Mouse (Mus musculus): ENCODE data around the gene Arid5b. TPM values are rescaled to one million over a fixed set of nuclear protein-coding genes. Genes with fewer than 3 reads are reported as not detected.
A peak's percentile ranks its signal among the peaks of the same experiment; 100 is the strongest.

Arid5b gene
- polyA plus RNA-seq, 1 experiment from 2014 or later: 10.7 TPM

GRCm38 (mm10) chr10:68203322-68203721 is 75.2 kb downstream of the Arid5b start:
- no peak for DNase-seq (ENCODE audit: low spot score)

GRCm38 (mm10) chr10:68199440-68199839 is 79.1 kb downstream of the Arid5b start:
- no peak for DNase-seq (ENCODE audit: low spot score)

- no peak for DNase-seq (ENCODE audit: low spot score)
These were observed 82.2 kb downstream of the Arid5b start for GRCm38 (mm10) chr10:68196324-68196723.

- DNase-seq (ENCODE audit: low spot score): no peak
These were observed 85.0 kb downstream of the Arid5b start for GRCm38 (mm10) chr10:68193561-68193960.

- peak; percentile 6 for DNase-seq (ENCODE audit: low spot score)
These were observed 85.7 kb downstream of the Arid5b start for GRCm38 (mm10) chr10:68192824-68193255.

- no peak for DNase-seq (ENCODE audit: low spot score)
These were observed 86.7 kb downstream of the Arid5b start for GRCm38 (mm10) chr10:68191691-68192380.

GRCm38 (mm10) chr10:68191146-68191545 is 87.4 kb downstream of the Arid5b start:
- DNase-seq (ENCODE audit: low spot score): no peak

- DNase-seq (ENCODE audit: low spot score): no peak
These were observed 88.7 kb downstream of the Arid5b start for GRCm38 (mm10) chr10:68189847-68190246.

GRCm38 (mm10) chr10:68183096-68183495 is 95.4 kb downstream of the Arid5b start:
- DNase-seq (ENCODE audit: low spot score): no peak

GRCm38 (mm10) chr10:68182266-68182665 is 96.3 kb downstream of the Arid5b start:
- DNase-seq (ENCODE audit: low spot score): no peak

GRCm38 (mm10) chr10:68181156-68181555 is 97.4 kb downstream of the Arid5b start:
- no peak for DNase-seq (ENCODE audit: low spot score)

GRCm38 (mm10) chr10:68180721-68181120 is 97.8 kb downstream of the Arid5b start:
- no peak for DNase-seq (ENCODE audit: low spot score)

- no peak for DNase-seq (ENCODE audit: low spot score)
These were observed 98.4 kb downstream of the Arid5b start for GRCm38 (mm10) chr10:68180151-68180550.

- no peak for DNase-seq (ENCODE audit: low spot score)
These were observed 98.8 kb downstream of the Arid5b start for GRCm38 (mm10) chr10:68179741-68180140.

- DNase-seq (ENCODE audit: low spot score): no peak
These were observed 99.2 kb downstream of the Arid5b start for GRCm38 (mm10) chr10:68179339-68179738.

- no peak for DNase-seq (ENCODE audit: low spot score)
These were observed 100.6 kb downstream of the Arid5b start for GRCm38 (mm10) chr10:68177697-68178485.

- no peak for DNase-seq (ENCODE audit: low spot score)
These were observed 102.7 kb downstream of the Arid5b start for GRCm38 (mm10) chr10:68175811-68176210.

GRCm38 (mm10) chr10:68173634-68174033 is 104.9 kb downstream of the Arid5b start:
- no peak for DNase-seq (ENCODE audit: low spot score)

- DNase-seq (ENCODE audit: low spot score): no peak
These were observed 105.6 kb downstream of the Arid5b start for GRCm38 (mm10) chr10:68172906-68173305.

GRCm38 (mm10) chr10:68171974-68172373 is 106.6 kb downstream of the Arid5b start:
- peak; percentile 13 for DNase-seq (ENCODE audit: low spot score)

GRCm38 (mm10) chr10:68168613-68169012 is 109.9 kb downstream of the Arid5b start:
- no peak for DNase-seq (ENCODE audit: low spot score)

GRCm38 (mm10) chr10:68168141-68168540 is 110.4 kb downstream of the Arid5b start:
- no peak for DNase-seq (ENCODE audit: low spot score)

- no peak for DNase-seq (ENCODE audit: low spot score)
These were observed 111.4 kb downstream of the Arid5b start for GRCm38 (mm10) chr10:68167118-68167517.

Measured in thymus, postnatal 0 days (tissue).